8 mouse cellular contexts compared by ENCODE assay signal in the genomic region with DNA sequence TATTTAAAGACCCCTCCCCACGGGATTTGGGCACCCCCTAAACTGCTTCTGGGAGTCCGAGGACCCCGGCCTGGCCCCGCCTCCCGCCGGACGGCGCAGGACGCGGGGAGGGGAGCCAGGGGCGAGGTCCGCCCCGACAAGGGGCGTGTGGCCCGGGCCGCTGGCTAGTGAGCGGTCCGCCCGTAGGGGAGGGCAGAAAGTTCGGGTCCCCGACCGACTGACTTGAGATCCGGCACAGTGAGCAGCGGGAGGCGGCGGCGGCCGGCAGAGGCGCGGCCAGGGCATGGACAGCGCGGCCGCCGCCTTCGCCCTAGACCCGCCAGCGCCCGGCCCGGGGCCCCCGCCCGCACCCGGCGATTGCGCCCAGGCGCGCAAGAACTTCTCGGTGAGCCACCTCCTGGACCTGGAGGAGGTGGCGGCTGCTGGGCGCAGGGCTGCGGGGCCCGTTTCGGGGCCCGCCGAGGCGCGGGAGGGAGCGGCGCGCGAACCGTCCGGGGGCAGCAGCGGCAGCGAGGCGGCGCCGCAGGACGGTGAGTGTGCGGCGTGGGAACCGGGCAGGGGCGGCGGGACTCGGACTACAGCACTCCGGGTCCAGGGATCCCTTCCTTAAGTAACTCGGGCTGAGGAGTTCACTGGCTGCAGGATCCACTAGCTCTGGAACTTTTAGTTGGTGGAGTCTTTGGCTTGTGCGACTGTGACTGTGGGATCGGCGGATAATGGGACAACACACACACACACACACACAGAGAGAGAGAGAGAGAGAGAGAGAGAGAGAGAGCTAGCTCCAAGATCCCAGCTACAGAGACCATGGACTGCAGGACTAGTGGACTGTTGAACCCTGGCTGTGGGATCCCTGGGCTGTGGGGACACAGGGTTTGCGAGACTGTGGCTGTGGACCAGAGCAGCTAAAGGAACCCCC. TPM values are rescaled to one million over a fixed set of nuclear protein-coding genes. Genes with fewer than 3 reads are reported as not detected.
DNase-seq lines count a peak whose midpoint lies in the region; ATAC-seq and TF ChIP-seq lines count a peak whose summit lies in the region.

No protein-coding gene starts in this region.

- H3K4me3 ChIP-seq in gastrocnemius, adult 2 months = peak overlapping the region; percentile 75
- peak overlapping the region; percentile 61 for H3K4me3 ChIP-seq in heart, embryonic 15.5 days
- H3K4me3 ChIP-seq in limb, embryonic 14.5 days (replicated peaks; ENCODE audit: low read length) = peak overlapping the region; percentile 74
- peak overlapping the region; percentile 42 for H3K4me3 ChIP-seq in neural tube, embryonic 15.5 days (replicated peaks)

- under 1% methylated on average over 78 of the region's 80 CpGs for WGBS in heart, embryonic 15.5 days
- WGBS in limb, embryonic 14.5 days = 1% methylated on average over 41 of the region's 80 CpGs
- 2% methylated on average over 80 of the region's 80 CpGs for WGBS in neural tube, embryonic 15.5 days

- peak overlapping the region; percentile 67 for H3K9ac ChIP-seq in heart, embryonic 15.5 days
- H3K9ac ChIP-seq in limb, embryonic 14.5 days (ENCODE audit: low read depth, low read length, severe bottlenecking) = peak overlapping the region; percentile 94
- peak overlapping the region; percentile 31; the same call in 1 of the 2 replicates for H3K9ac ChIP-seq in neural tube, embryonic 15.5 days (replicated peaks)

- 0 out of 2 replicates have a peak, but pooled peaks have one; percentile 21 for ATAC-seq in heart, embryonic 15.5 days (replicated peaks; ENCODE audit: insufficient number of reproducible peaks, insufficient read depth, low FRiP score, low read depth)
- peak; percentile 53 for ATAC-seq in limb, embryonic 14.5 days (ENCODE audit: low FRiP score, low read depth)
- no peak for ATAC-seq in neural tube, embryonic 15.5 days (ENCODE audit: low FRiP score)

- peaks cover 38% of the 10 kb centered on the region for H3K4me1 ChIP-seq in heart, embryonic 15.5 days (replicated peaks)
- peaks cover 37% of the 10 kb centered on the region for H3K4me1 ChIP-seq in limb, embryonic 14.5 days (ENCODE audit: control insufficient read depth, insufficient read depth, low read length)
- H3K4me1 ChIP-seq in neural tube, embryonic 15.5 days = peaks cover 8% of the 10 kb centered on the region

- H3K27me3 ChIP-seq in heart, embryonic 15.5 days = 0 out of 2 replicates have a peak, but pooled peaks cover 5% of the 10 kb centered on the region
- H3K27me3 ChIP-seq in limb, embryonic 14.5 days (ENCODE audit: control insufficient read depth, insufficient read depth, low read length) = no peaks in the 10 kb centered on the region
- H3K27me3 ChIP-seq in neural tube, embryonic 15.5 days (replicated peaks) = peaks cover 61% of the 10 kb centered on the region

- no peaks in the 10 kb centered on the region for H3K9me3 ChIP-seq in heart, embryonic 15.5 days (replicated peaks)
- no peaks in the 10 kb centered on the region for H3K9me3 ChIP-seq in limb, embryonic 14.5 days (ENCODE audit: control insufficient read depth, low read length)
- H3K9me3 ChIP-seq in neural tube, embryonic 15.5 days (replicated peaks) = no peaks in the 10 kb centered on the region

- TF ChIP-seq CTCF in gastrocnemius, adult 2 months (IDR thresholded peaks at IDR 0.05) = peak; percentile 35

- intact Hi-C loops in gastrocnemius, adult 2 months (cut with DNase I) = no loop called here

- H3K4me2 ChIP-seq in heart, embryonic 15.5 days = peak overlapping the region; percentile 80
- peak overlapping the region; percentile 63 for H3K4me2 ChIP-seq in limb, embryonic 14.5 days (replicated peaks; ENCODE audit: low read depth, low read length, severe bottlenecking)
- H3K4me2 ChIP-seq in neural tube, embryonic 15.5 days = peak overlapping the region; percentile 85

- no peaks in the 10 kb centered on the region for H3K36me3 ChIP-seq in heart, embryonic 15.5 days
- H3K36me3 ChIP-seq in limb, embryonic 14.5 days (ENCODE audit: control insufficient read depth, insufficient read depth, low read length) = peaks cover 2% of the 10 kb centered on the region; the same call in 1 of the 2 replicates
- no peaks in the 10 kb centered on the region for H3K36me3 ChIP-seq in neural tube, embryonic 15.5 days

- DNase-seq in gastrocnemius, adult 2 months = peak; percentile 70
- DNase-seq in gastrocnemius, adult 8-10 months (ENCODE audit: low spot score in 2 of 2) = no peak
- DNase-seq in adrenal gland, postnatal 25 days = peak; percentile 36
- DNase-seq in limb, embryonic 14.5 days (ENCODE audit: low spot score) = no peak
- no peak for DNase-seq in thymus, postnatal 36 days
- DNase-seq in cerebellum, adult 11 months = no peak

- TF ChIP-seq POLR2A in limb, embryonic 14.5 days (IDR thresholded peaks at IDR 0.05; ENCODE audit: borderline replicate concordance, extremely low read depth, insufficient read depth, insufficient read length) = no peak

- peak overlapping the region; percentile 63 for H3K27ac ChIP-seq in gastrocnemius, adult 2 months
- H3K27ac ChIP-seq in heart, embryonic 15.5 days = peak overlapping the region; percentile 63
- peak overlapping the region; percentile 76 for H3K27ac ChIP-seq in limb, embryonic 14.5 days (replicated peaks; ENCODE audit: low read depth, low read length)
- H3K27ac ChIP-seq in neural tube, embryonic 15.5 days (replicated peaks) = no peak overlapping the region

RNA-seq across cellular contexts. Expression of gene Prrx2, which starts 10.6 kb away (rescaled TPM):
- 1 to 10 TPM; 1.2 to 4.2 TPM for total RNA-seq in gastrocnemius, adult 2 months (2021)
- 1 to 10 TPM in 1 of 4 experiments, under 1 TPM in 3; 0.65 to 2.0 (median 0.78) TPM for total RNA-seq in gastrocnemius, adult 8-10 months (2022)
- total RNA-seq in adrenal gland, postnatal 25 days (2021) = 0.76 TPM in 1 of 2 replicates, not detected in the other
- polyA plus RNA-seq in heart, embryonic 15.5 days (2015; fragmentation: Nextera tagmentation; extraction: Ambion mirVana) = 14.1 and 20.1 TPM in 2 replicates
- 176 and 268 TPM in 2 replicates for polyA plus RNA-seq in limb, embryonic 14.5 days (2012; rRNA removed)
- polyA plus RNA-seq in limb, embryonic 14.5 days (2014; fragmentation: Nextera tagmentation; extraction: Ambion mirVana) = 93.1 and 112 TPM in 2 replicates
- polyA plus RNA-seq in neural tube, embryonic 15.5 days (2015; fragmentation: Nextera tagmentation; extraction: Ambion mirVana) = 1.8 and 2.7 TPM in 2 replicates

RNA-seq across cellular contexts. Expression of gene Asb6, which starts 15.3 kb away (rescaled TPM):
- total RNA-seq in gastrocnemius, adult 2 months (2021) = 1 to 10 TPM; 7.0 TPM
- 1 to 10 TPM; 6.3 to 7.9 (median 7.2) TPM for total RNA-seq in gastrocnemius, adult 8-10 months (2022)
- total RNA-seq in adrenal gland, postnatal 25 days (2021) = 29.2 and 31.5 TPM in 2 replicates
- polyA plus RNA-seq in heart, embryonic 15.5 days (2015; fragmentation: Nextera tagmentation; extraction: Ambion mirVana) = 17.2 and 22.4 TPM in 2 replicates
- polyA plus RNA-seq in limb, embryonic 14.5 days (2012; rRNA removed) = 36.8 and 48.7 TPM in 2 replicates
- polyA plus RNA-seq in limb, embryonic 14.5 days (2014; fragmentation: Nextera tagmentation; extraction: Ambion mirVana) = 29.5 and 31.8 TPM in 2 replicates
- polyA plus RNA-seq in neural tube, embryonic 15.5 days (2015; fragmentation: Nextera tagmentation; extraction: Ambion mirVana) = 40.7 and 44.0 TPM in 2 replicates

RNA-seq across cellular contexts. Expression of gene Ntmt1, which starts 37.8 kb away (rescaled TPM):
- total RNA-seq in gastrocnemius, adult 2 months (2021) = 10 to 100 TPM; 14.3 to 15.6 TPM
- total RNA-seq in gastrocnemius, adult 8-10 months (2022) = 10 to 100 TPM in 3 of 4 experiments, 1 to 10 TPM in 1; 9.7 to 14.5 (median 13.3) TPM
- 46.1 and 57.5 TPM in 2 replicates for total RNA-seq in adrenal gland, postnatal 25 days (2021)
- polyA plus RNA-seq in heart, embryonic 15.5 days (2015; fragmentation: Nextera tagmentation; extraction: Ambion mirVana) = 75.8 and 77.2 TPM in 2 replicates
- polyA plus RNA-seq in limb, embryonic 14.5 days (2012; rRNA removed) = 59.5 and 66.8 TPM in 2 replicates
- polyA plus RNA-seq in limb, embryonic 14.5 days (2014; fragmentation: Nextera tagmentation; extraction: Ambion mirVana) = 84.2 and 91.0 TPM in 2 replicates
- 92.6 and 107 TPM in 2 replicates for polyA plus RNA-seq in neural tube, embryonic 15.5 days (2015; fragmentation: Nextera tagmentation; extraction: Ambion mirVana)

RNA-seq across cellular contexts. Expression of gene 1700001O22Rik, which starts 42.0 kb away (rescaled TPM):
- 10 to 100 TPM in 1 of 2 experiments, under 1 TPM in 1; 0.33 to 22.0 TPM for total RNA-seq in gastrocnemius, adult 2 months (2021)
- 10 to 100 TPM in 2 of 4 experiments, 1 to 10 TPM in 1, under 1 TPM in 1; 0.80 to 25.5 (median 10.2) TPM for total RNA-seq in gastrocnemius, adult 8-10 months (2022)
- 5.0 and 5.9 TPM in 2 replicates for total RNA-seq in adrenal gland, postnatal 25 days (2021)
- 2.1 and 2.6 TPM in 2 replicates for polyA plus RNA-seq in heart, embryonic 15.5 days (2015; fragmentation: Nextera tagmentation; extraction: Ambion mirVana)
- polyA plus RNA-seq in limb, embryonic 14.5 days (2012; rRNA removed) = 3.3 and 3.4 TPM in 2 replicates
- polyA plus RNA-seq in limb, embryonic 14.5 days (2014; fragmentation: Nextera tagmentation; extraction: Ambion mirVana) = 2.7 and 3.4 TPM in 2 replicates
- polyA plus RNA-seq in neural tube, embryonic 15.5 days (2015; fragmentation: Nextera tagmentation; extraction: Ambion mirVana) = 1.5 and 2.2 TPM in 2 replicates

Comparison
In these comparisons a context has a peak if more than half of its experiments do, and no peak if none do; other contexts are left out.
1. DNase-seq: peak in gastrocnemius, adult 2 months (single experiment) and adrenal gland, postnatal 25 days (single experiment); none in gastrocnemius, adult 8-10 months (0 of 2), limb, embryonic 14.5 days (single experiment), thymus, postnatal 36 days (0 of 2) and cerebellum, adult 11 months (single experiment).
2. H3K9ac ChIP-seq: peak in every context shown above with its lines; median percentile 94 in limb, embryonic 14.5 days; 67 in heart, embryonic 15.5 days; 31 in neural tube, embryonic 15.5 days.
3. Peak in every context shown above with its lines, with median percentiles within 50 percentile points of each other: H3K4me3 ChIP-seq and H3K4me2 ChIP-seq.